Mouse (Mus musculus) CH12.LX (cell line): ENCODE results near the gene Idh3g. TPM values are rescaled to one million over a fixed set of nuclear protein-coding genes. Genes with fewer than 3 reads are reported as not detected.

Source experiments
- polyA plus RNA-seq: library from polyadenylated mRNA; unstranded; fragments of >175 nt; gene quantifications from 2 replicates; pipeline ENCODE4 v1.2.1, GENCODE M21; 2012; ENCODE audit warnings: low read depth; ENCODE audit not compliant: insufficient read length
- total RNA-seq, 2 experiments: library from RNA; depleted of rRNA; stranded (reverse); fragments of 300-350 nt in 1 of 2; fragments of >200 nt in 1 of 2; gene quantifications; 2 replicates each; pipeline ENCODE4 v1.2.3; 2012 to 2014

Gene Idh3g
- total and polyA plus RNA-seq, 3 experiments: 209 to 237 (median 219) TPM

Other genes starting within 250 kb of the Idh3g start
- 0.17 and 0.29 TPM in 2 replicates for gene Dusp9, start 147.5 kb downstream of the Idh3g start, total RNA-seq (2012; rRNA removed)
- gene Dusp9, start 147.5 kb downstream of the Idh3g start, total RNA-seq (2014; rRNA removed): 0.09 and 0.19 TPM in 2 replicates
- 0.23 and 0.47 TPM in 2 replicates for gene Dusp9, start 147.5 kb downstream of the Idh3g start, polyA plus RNA-seq
- gene Pnck, start 126.8 kb downstream of the Idh3g start, total RNA-seq (2012; rRNA removed): not detected in 2 replicates
- gene Pnck, start 126.8 kb downstream of the Idh3g start, total RNA-seq (2014; rRNA removed): not detected in 2 replicates
- gene Pnck, start 126.8 kb downstream of the Idh3g start, polyA plus RNA-seq: not detected in 2 replicates
- gene Slc6a8, start 113.7 kb downstream of the Idh3g start, total RNA-seq (2012; rRNA removed): 3.2 and 4.2 TPM in 2 replicates
- 0.39 and 0.70 TPM in 2 replicates for gene Slc6a8, start 113.7 kb downstream of the Idh3g start, total RNA-seq (2014; rRNA removed)
- 1.9 and 2.2 TPM in 2 replicates for gene Slc6a8, start 113.7 kb downstream of the Idh3g start, polyA plus RNA-seq
- gene Bcap31, start 70.7 kb downstream of the Idh3g start, total RNA-seq (2012; rRNA removed): 119 and 134 TPM in 2 replicates
- gene Bcap31, start 70.7 kb downstream of the Idh3g start, total RNA-seq (2014; rRNA removed): 239 TPM in 2 replicates
- 176 and 181 TPM in 2 replicates for gene Bcap31, start 70.7 kb downstream of the Idh3g start, polyA plus RNA-seq
- gene Abcd1, start 70.3 kb downstream of the Idh3g start, total RNA-seq (2012; rRNA removed): 5.6 and 5.9 TPM in 2 replicates
- 2.5 and 2.8 TPM in 2 replicates for gene Abcd1, start 70.3 kb downstream of the Idh3g start, total RNA-seq (2014; rRNA removed)
- 10.2 and 11.4 TPM in 2 replicates for gene Abcd1, start 70.3 kb downstream of the Idh3g start, polyA plus RNA-seq
- gene Plxnb3, start 29.8 kb downstream of the Idh3g start, total RNA-seq (2012; rRNA removed): 0.42 and 0.59 TPM in 2 replicates
- gene Plxnb3, start 29.8 kb downstream of the Idh3g start, total RNA-seq (2014; rRNA removed): 0.24 and 0.28 TPM in 2 replicates
- 0.60 and 0.76 TPM in 2 replicates for gene Plxnb3, start 29.8 kb downstream of the Idh3g start, polyA plus RNA-seq
- 55.2 and 67.5 TPM in 2 replicates for gene Srpk3, start 12.5 kb downstream of the Idh3g start, total RNA-seq (2012; rRNA removed)
- gene Srpk3, start 12.5 kb downstream of the Idh3g start, total RNA-seq (2014; rRNA removed): 42.7 and 45.7 TPM in 2 replicates
- 46.1 and 52.3 TPM in 2 replicates for gene Srpk3, start 12.5 kb downstream of the Idh3g start, polyA plus RNA-seq
- 281 and 350 TPM in 2 replicates for gene Ssr4, start 131 bp upstream of the Idh3g start, total RNA-seq (2012; rRNA removed)
- gene Ssr4, start 131 bp upstream of the Idh3g start, total RNA-seq (2014; rRNA removed): 389 and 428 TPM in 2 replicates
- gene Ssr4, start 131 bp upstream of the Idh3g start, polyA plus RNA-seq: 260 and 291 TPM in 2 replicates
- 0.42 and 0.72 TPM in 2 replicates for gene Pdzd4, start 38.1 kb upstream of the Idh3g start, total RNA-seq (2012; rRNA removed)
- 0.30 and 0.32 TPM in 2 replicates for gene Pdzd4, start 38.1 kb upstream of the Idh3g start, total RNA-seq (2014; rRNA removed)
- 0.85 and 1.1 TPM in 2 replicates for gene Pdzd4, start 38.1 kb upstream of the Idh3g start, polyA plus RNA-seq
- gene Avpr2, start 105.2 kb upstream of the Idh3g start, total RNA-seq (2012; rRNA removed): 0.34 and 0.46 TPM in 2 replicates
- gene Avpr2, start 105.2 kb upstream of the Idh3g start, total RNA-seq (2014; rRNA removed): not detected in 2 replicates
- 0.20 and 0.64 TPM in 2 replicates for gene Avpr2, start 105.2 kb upstream of the Idh3g start, polyA plus RNA-seq
- 0.21 and 0.30 TPM in 2 replicates for gene L1cam, start 109.2 kb upstream of the Idh3g start, total RNA-seq (2012; rRNA removed)
- 0.12 and 0.23 TPM in 2 replicates for gene L1cam, start 109.2 kb upstream of the Idh3g start, total RNA-seq (2014; rRNA removed)
- gene L1cam, start 109.2 kb upstream of the Idh3g start, polyA plus RNA-seq: 0.49 and 0.65 TPM in 2 replicates
- 13.6 and 14.3 TPM in 2 replicates for gene Arhgap4, start 135.0 kb upstream of the Idh3g start, total RNA-seq (2012; rRNA removed)
- gene Arhgap4, start 135.0 kb upstream of the Idh3g start, total RNA-seq (2014; rRNA removed): 10.9 and 13.9 TPM in 2 replicates
- gene Arhgap4, start 135.0 kb upstream of the Idh3g start, polyA plus RNA-seq: 24.1 and 24.5 TPM in 2 replicates
- gene Naa10, start 135.0 kb upstream of the Idh3g start, total RNA-seq (2012; rRNA removed): 148 and 184 TPM in 2 replicates
- gene Naa10, start 135.0 kb upstream of the Idh3g start, total RNA-seq (2014; rRNA removed): 152 and 166 TPM in 2 replicates
- gene Naa10, start 135.0 kb upstream of the Idh3g start, polyA plus RNA-seq: 144 and 152 TPM in 2 replicates
- gene Renbp, start 144.0 kb upstream of the Idh3g start, total RNA-seq (2012; rRNA removed): 38.5 and 43.4 TPM in 2 replicates
- 24.7 and 25.2 TPM in 2 replicates for gene Renbp, start 144.0 kb upstream of the Idh3g start, total RNA-seq (2014; rRNA removed)
- gene Renbp, start 144.0 kb upstream of the Idh3g start, polyA plus RNA-seq: 64.7 and 66.3 TPM in 2 replicates
- gene Hcfc1, start 179.5 kb upstream of the Idh3g start, total RNA-seq (2012; rRNA removed): 58.5 and 61.6 TPM in 2 replicates
- 32.9 and 37.6 TPM in 2 replicates for gene Hcfc1, start 179.5 kb upstream of the Idh3g start, total RNA-seq (2014; rRNA removed)
- gene Hcfc1, start 179.5 kb upstream of the Idh3g start, polyA plus RNA-seq: 78.1 and 98.2 TPM in 2 replicates
- 38.8 and 40.0 TPM in 2 replicates for gene Irak1, start 237.0 kb upstream of the Idh3g start, total RNA-seq (2012; rRNA removed)
- gene Irak1, start 237.0 kb upstream of the Idh3g start, total RNA-seq (2014; rRNA removed): 25.3 and 27.7 TPM in 2 replicates
- gene Irak1, start 237.0 kb upstream of the Idh3g start, polyA plus RNA-seq: 63.1 and 77.8 TPM in 2 replicates